Mouse (Mus musculus) midbrain, embryonic 13.5 days (tissue): ENCODE measurements around the gene Cuedc1. TPM values are rescaled to one million over a fixed set of nuclear protein-coding genes. Genes with fewer than 3 reads are reported as not detected.

Experiments used
- ATAC-seq: fragments of 200-750 bp; cut with Nextera tagmentation; 2 replicates; pipeline ENCODE4 v1.8.0; 2017; ENCODE audit warnings: mild to moderate bottlenecking, moderate TSS enrichment, moderate library complexity
- H3K27ac ChIP-seq: fragments of 300-500 bp; sonication (generic); 2 replicates; pipeline ENCODE4 v1.5.1; 2015; ENCODE audit warnings: inconsistent platforms, mild to moderate bottlenecking, moderate library complexity
- H3K27me3 ChIP-seq: fragments of 300-500 bp; sonication (generic); 2 replicates; pipeline ENCODE4 v1.6.1; 2015; ENCODE audit warnings: mild to moderate bottlenecking, inconsistent platforms
- H3K36me3 ChIP-seq: fragments of 300-500 bp; sonication (generic); 2 replicates; pipeline ENCODE4 v1.6.1; 2015; ENCODE audit warnings: mild to moderate bottlenecking, inconsistent platforms
- H3K4me1 ChIP-seq: fragments of 300-500 bp; sonication (generic); replicated peaks from 2 replicates; pipeline ENCODE4 v1.6.1; 2015; ENCODE audit warnings: inconsistent platforms
- H3K4me2 ChIP-seq: fragments of 300-500 bp; sonication (generic); replicated peaks from 2 replicates; pipeline ENCODE4 v1.6.1; 2015; ENCODE audit warnings: moderate library complexity, mild to moderate bottlenecking, inconsistent platforms
- H3K4me3 ChIP-seq: fragments of 300-500 bp; sonication (generic); replicated peaks from 2 replicates; pipeline ENCODE4 v1.5.1; 2015; ENCODE audit warnings: mild to moderate bottlenecking, inconsistent platforms
- H3K9ac ChIP-seq: fragments of 300-500 bp; sonication (generic); replicated peaks from 2 replicates; pipeline ENCODE4 v1.6.1; 2015; ENCODE audit warnings: mild to moderate bottlenecking, inconsistent platforms
- H3K9me3 ChIP-seq: fragments of 300-500 bp; sonication (generic); 2 replicates; pipeline ENCODE4 v1.6.1; 2016; ENCODE audit warnings: mild to moderate bottlenecking, inconsistent platforms
- WGBS: fragments of 180-500 bp; shearing (Covaris S2); methylation state at CpG from one replicate; pipeline ENCODE4 v1.1.7; 2015; 5-methylcytosine and 5-hydroxymethylcytosine counted together
- polyA plus RNA-seq: library from polyadenylated mRNA; unstranded; fragments of >200 nt; fragmentation: Nextera tagmentation; extraction: Ambion mirVana; gene quantifications from 2 replicates; pipeline ENCODE4 v1.2.1, GENCODE M21; 2015

Cuedc1 gene
- polyA plus RNA-seq, 1 experiment from 2014 or later = 46.1 TPM

DNA sequence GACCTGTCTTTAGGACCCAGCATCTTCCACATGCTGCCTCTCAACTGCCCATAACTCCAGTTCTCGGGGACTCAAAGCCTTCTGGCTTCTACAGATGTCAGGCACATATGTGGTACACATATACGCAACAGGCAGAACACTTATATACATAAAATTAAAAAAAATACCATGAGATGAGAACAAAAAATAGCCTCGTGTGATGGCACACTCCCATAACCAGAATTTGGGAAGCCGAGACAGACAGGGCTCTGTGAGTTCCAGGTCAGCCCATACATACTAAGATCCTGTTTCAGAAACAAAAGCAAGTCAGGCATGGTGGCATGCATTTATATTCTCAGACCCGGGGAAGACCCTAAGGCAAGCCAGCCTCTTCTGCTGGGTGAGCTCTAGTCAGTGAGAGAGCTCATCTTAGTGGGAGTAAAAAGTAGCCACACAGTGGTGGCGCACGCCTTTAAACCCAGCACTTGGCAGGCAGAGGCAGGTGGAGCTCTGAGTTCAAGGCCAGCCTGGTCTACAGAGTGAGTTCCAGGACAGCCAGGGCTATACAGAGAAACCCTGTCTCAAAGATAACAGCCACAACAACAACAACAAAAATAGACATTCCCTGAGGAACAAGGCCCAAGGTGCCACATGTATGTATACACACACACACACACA, 14.9 kb downstream of the Cuedc1 start:
- Histone ChIP-seq H3K9me3 (no peaks in the 10 kb centered on the region), H3K36me3 (no peaks in the 10 kb centered on the region), H3K4me3 (no peak overlapping the region), H3K9ac (no peak overlapping the region), H3K4me2 (no peak overlapping the region), H3K27ac (no peak overlapping the region), H3K4me1 (peaks cover 60% of the 10 kb centered on the region), H3K27me3 (no peaks in the 10 kb centered on the region)
- ATAC-seq = no peak
- 74% methylated on average over 7 of the region's 7 CpGs for WGBS

DNA sequence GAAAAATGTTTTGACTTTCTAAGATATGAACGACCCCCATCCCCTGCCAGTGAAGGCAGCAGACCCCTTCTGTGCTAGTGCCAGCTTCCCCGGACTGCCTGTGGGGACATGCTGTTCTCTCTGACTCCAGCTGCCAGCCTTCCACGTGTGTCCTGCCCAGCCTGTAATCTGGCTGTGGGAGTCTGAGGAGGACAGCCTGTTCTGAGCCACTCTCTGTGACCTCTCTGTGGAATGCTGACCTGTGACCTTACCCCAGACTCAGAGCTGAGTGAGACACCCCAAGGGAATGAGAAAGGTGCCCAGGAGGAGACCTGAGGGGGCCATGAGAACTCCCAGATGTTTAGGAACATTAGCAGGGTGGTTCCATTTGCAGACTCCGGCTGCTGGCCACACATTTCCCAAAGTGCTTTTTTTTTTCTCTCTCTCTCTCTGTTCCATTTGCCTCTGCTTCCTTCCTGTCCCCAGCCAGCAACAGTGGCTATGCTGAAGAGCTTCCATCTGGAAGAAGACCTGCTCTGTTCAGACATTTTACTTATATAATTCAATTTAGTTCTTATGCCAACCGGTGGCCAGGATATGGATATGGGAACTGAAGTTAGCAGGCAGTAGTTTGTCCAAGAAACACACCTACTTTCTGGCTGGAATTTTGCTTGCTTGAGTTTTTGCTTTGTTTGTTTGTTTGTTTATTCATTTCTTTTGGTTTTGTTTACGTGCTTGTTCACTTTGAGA, 15.8 kb downstream of the Cuedc1 start:
- 59% methylated on average over 6 of the region's 6 CpGs for WGBS
- Histone ChIP-seq H3K27ac (no peak overlapping the region), H3K4me3 (no peak overlapping the region), H3K36me3 (no peaks in the 10 kb centered on the region), H3K4me2 (no peak overlapping the region), H3K9ac (no peak overlapping the region), H3K4me1 (peaks cover 64% of the 10 kb centered on the region), H3K9me3 (no peaks in the 10 kb centered on the region), H3K27me3 (no peaks in the 10 kb centered on the region)
- no peak for ATAC-seq

DNA sequence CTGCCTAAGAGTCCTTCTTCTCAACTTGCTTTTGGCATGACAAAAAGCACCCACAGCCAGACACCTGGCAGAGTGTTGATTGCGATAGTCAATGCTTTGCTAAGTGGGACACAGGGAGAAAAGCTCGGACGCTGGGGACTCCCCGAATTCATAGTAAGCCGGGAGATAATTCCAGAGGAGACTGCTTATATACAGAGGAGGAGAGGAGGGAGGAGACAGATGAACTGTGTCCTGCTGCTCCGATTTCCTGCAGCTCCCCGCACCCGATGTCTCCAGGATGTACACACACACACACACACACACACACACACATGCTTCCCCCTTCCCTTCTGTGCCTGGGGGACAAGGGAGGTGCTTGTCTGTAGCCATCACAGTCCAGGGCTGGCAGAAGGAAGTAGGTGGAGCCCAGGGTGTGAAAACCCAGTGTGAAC, 17.0 kb downstream of the Cuedc1 start:
- Histone ChIP-seq H3K9me3 (no peaks in the 10 kb centered on the region), H3K9ac (peak overlapping the region; percentile 25; the same call in 1 of the 2 replicates), H3K27me3 (no peaks in the 10 kb centered on the region), H3K27ac (peak overlapping the region; percentile 35), H3K4me1 (peaks cover 72% of the 10 kb centered on the region), H3K4me2 (no peak overlapping the region), H3K36me3 (no peaks in the 10 kb centered on the region), H3K4me3 (no peak overlapping the region)
- 39% methylated on average over 8 of the region's 8 CpGs for WGBS
- ATAC-seq = no peak

DNA sequence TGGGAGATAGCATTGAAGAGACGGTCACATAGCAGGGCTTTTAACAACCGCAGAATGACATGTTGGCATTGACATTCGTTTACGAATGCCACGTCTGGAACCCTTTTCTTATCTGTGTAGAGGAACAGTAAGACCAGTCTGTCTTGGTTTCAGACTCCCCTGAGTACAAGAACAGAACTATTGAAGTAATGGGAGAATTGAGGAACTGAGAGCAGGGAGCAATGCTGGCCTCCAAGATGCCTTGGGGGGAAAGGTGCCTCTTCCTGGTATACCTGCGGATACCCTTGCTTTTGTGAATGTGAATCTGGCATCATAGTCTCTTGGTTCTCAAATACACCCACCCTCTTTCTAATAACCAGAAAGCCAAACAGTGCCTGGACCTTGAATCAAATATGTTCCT, 18.7 kb downstream of the Cuedc1 start:
- H3K4me3 ChIP-seq = no peak overlapping the region
- H3K9me3 ChIP-seq = no peaks in the 10 kb centered on the region
- H3K4me1 ChIP-seq = peaks cover 79% of the 10 kb centered on the region
- H3K27me3 ChIP-seq = no peaks in the 10 kb centered on the region
- 90% methylated on average over 6 of the region's 6 CpGs for WGBS
- H3K27ac ChIP-seq = no peak overlapping the region
- no peak overlapping the region for H3K4me2 ChIP-seq
- H3K9ac ChIP-seq = no peak overlapping the region
- ATAC-seq = no peak
- H3K36me3 ChIP-seq = no peaks in the 10 kb centered on the region

DNA sequence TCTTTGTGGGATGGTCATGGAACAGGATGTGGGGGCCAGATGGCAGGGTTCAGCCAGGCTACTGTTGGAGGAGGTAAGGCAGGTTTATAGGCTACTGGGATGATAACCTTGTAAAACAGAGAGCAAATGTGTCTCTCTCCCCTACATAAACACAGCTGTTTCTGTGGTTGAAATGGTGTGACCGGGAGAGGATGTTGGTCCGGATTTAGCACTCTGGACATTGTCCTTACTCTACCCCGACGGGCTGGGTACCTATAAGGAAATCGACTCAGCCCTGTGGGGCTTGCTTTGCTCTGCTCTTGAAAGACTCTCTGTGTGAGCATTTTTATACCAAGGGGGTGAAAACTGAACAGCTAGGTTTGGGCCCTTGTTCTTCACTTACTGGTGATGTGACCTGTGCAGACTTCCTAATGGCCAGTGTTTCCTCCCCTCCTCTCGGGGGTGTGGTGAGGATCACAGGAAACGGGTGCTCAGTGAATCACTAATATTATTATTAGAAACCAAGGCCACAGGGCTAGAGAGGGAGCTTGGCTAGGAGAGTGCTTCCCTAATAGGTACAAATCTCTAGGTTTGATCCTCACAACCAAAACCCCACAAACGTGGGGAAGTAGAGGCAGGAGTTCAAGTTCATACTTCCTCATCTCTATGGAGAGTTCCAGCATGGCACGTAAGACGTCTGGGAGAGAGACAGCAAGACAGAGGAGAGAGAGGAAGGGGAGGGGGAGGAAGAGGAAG, 19.7 kb downstream of the Cuedc1 start:
- Histone ChIP-seq H3K9ac (0 out of 2 replicates have a peak overlapping the region, but pooled peaks have one; percentile 51), H3K4me2 (no peak overlapping the region), H3K36me3 (no peaks in the 10 kb centered on the region), H3K4me1 (peaks cover 79% of the 10 kb centered on the region), H3K9me3 (no peaks in the 10 kb centered on the region), H3K27ac (peak overlapping the region; percentile 98), H3K4me3 (no peak overlapping the region), H3K27me3 (no peaks in the 10 kb centered on the region)
- 71% methylated on average over 10 of the region's 10 CpGs for WGBS
- no peak for ATAC-seq

DNA sequence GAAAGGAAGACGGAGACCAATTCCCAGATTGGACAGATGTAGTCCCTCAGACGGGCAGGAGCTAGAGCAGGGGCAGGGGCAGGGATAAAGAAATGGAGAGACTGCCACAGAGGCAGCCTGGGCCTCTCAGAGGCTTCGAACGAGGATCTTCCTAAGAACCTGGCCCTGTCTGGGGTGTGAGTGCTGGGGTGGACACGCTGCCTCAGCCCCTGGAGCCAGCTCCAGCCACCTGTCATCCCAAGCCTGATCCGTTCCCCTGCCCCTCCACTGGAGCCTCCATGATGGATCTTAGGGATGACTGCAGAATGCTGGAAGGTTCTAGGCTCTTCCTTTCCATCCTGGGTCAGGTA, 20.2 kb downstream of the Cuedc1 start:
- H3K4me2 ChIP-seq = no peak overlapping the region

DNA sequence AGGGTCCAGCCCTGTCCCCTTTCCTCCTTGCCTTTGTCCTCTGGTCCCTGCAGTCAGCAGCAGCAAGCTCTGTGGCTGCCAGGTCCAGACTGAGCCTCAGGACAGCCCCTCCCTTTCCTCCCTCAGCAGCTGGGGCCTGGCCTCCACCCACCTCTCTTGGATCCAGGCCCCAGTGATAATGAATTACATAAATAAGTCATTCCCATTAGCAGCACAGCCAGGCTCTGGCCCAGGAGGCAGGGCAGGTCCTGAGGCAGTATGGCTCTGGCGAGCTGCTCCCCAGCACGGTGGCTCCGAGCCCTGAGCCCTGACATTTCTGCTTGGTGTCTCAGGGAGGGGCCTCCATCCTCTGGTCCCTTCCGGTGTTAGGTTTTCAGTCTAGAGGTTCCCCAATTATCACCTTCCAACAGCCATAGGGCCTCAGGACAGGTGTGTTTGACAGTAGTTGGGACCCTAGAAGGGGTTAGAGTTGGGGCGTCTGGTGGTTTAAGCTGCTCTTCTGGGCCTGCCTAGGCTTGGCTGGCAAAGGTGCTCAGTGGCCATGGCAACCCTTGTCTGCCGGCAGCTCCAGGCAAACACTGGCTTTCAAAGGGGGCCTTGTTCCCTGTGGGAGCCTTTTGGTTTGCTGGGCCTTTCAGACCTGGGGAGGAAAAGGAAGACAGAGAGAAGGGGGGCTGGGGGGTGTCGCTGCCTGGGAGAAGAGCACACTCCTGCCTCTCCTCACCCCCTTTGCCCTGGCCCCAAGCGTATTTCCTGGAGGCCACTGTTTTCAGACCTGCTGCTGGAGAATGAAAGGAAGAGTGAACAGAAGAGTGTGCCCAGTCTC, 21.2 kb downstream of the Cuedc1 start:
- Histone ChIP-seq H3K4me2 (peak overlapping the region; percentile 32), H3K27ac (peak overlapping the region; percentile 98)

More for the DNA sequence above, 20.2 kb downstream of the Cuedc1 start:
- ATAC-seq = no peak
- peak overlapping the region; percentile 98 for H3K27ac ChIP-seq
- H3K27me3 ChIP-seq = no peaks in the 10 kb centered on the region
- peaks cover 84% of the 10 kb centered on the region for H3K4me1 ChIP-seq
- H3K9me3 ChIP-seq = no peaks in the 10 kb centered on the region
- peak overlapping the region; percentile 51 for H3K9ac ChIP-seq
- no peaks in the 10 kb centered on the region for H3K36me3 ChIP-seq
- no peak overlapping the region for H3K4me3 ChIP-seq
- 28% methylated on average over 6 of the region's 6 CpGs for WGBS

DNA sequence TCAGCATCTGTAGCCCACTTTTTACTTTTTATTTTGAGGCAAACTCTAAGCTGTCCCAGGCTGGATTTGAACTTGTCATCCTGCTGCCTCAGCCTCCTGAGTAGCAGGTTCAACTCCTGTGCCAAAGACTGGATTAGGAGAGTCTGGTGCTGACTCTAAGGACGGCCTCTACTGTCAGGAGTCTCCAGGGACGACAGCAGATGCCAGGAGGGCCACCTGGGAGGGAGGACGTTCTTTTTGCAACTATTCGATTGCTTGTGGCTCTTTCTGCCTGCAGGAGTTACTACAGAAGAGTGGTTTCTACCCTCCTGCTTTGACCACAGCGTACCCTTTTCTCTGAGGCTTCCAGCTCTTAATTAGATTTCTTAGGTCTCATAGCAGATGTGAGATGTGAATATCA, 24.7 kb downstream of the Cuedc1 start:
- 35% methylated on average over 5 of the region's 5 CpGs for WGBS
- ATAC-seq = no peak
- no peak overlapping the region for H3K4me3 ChIP-seq
- no peaks in the 10 kb centered on the region for H3K27me3 ChIP-seq
- no peaks in the 10 kb centered on the region for H3K36me3 ChIP-seq
- no peaks in the 10 kb centered on the region for H3K9me3 ChIP-seq
- H3K4me1 ChIP-seq = peaks cover 76% of the 10 kb centered on the region
- no peak overlapping the region for H3K27ac ChIP-seq
- no peak overlapping the region for H3K4me2 ChIP-seq
- H3K9ac ChIP-seq = no peak overlapping the region

More for the DNA sequence above, 21.2 kb downstream of the Cuedc1 start:
- Histone ChIP-seq H3K4me3 (no peak overlapping the region), H3K36me3 (no peaks in the 10 kb centered on the region), H3K27me3 (no peaks in the 10 kb centered on the region), H3K9ac (peak overlapping the region; percentile 51), H3K4me1 (peaks cover 82% of the 10 kb centered on the region), H3K9me3 (no peaks in the 10 kb centered on the region)
- ATAC-seq = peak; percentile 93
- WGBS = 3% methylated on average over 8 of the region's 8 CpGs

DNA sequence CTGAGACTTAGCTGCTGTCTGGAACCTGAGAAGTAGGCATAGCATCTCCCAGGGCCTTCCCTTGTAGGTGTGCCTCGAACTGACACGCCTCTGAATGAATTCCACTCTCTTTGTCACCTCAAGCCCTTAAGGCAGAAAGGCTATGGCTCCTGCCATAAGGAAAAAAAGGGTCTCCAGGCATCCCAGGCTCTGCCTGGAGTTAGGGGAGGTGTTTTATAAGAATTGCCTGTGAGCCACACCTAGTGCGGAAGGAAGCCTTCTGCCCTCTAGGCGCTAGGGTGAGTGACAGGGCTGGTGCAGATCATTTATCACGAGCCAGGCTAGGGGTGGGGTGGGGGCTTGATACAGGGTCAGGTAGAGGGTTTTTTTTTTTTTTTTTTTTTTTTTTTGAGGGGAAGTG, 25.2 kb downstream of the Cuedc1 start:
- Histone ChIP-seq H3K36me3 (no peaks in the 10 kb centered on the region), H3K27ac (no peak overlapping the region), H3K9ac (no peak overlapping the region), H3K4me2 (no peak overlapping the region), H3K27me3 (no peaks in the 10 kb centered on the region), H3K4me1 (peaks cover 72% of the 10 kb centered on the region), H3K9me3 (no peaks in the 10 kb centered on the region), H3K4me3 (no peak overlapping the region)
- ATAC-seq = no peak
- WGBS = 77% methylated on average over 5 of the region's 5 CpGs

DNA sequence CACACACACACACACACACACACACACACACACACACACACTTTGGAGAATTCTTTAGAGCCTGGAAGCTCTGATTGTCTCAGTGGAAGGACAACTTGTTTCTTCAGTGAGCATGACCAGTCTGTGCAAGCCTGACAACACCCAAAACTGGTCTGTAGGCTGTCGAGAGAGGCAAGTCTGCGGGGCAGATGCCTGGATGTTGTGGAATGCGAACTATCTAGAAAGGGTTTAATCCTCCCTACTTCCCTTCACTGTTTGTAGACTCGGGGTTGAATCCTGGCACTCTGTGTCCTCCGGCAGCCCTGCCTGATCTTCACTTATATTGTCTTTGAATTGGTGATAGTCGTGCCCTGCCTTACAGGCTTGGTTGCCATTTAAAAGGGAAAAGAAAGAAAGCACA, 25.9 kb downstream of the Cuedc1 start:
- Histone ChIP-seq H3K27ac (peak overlapping the region; percentile 8; the same call in 1 of the 2 replicates), H3K9me3 (no peaks in the 10 kb centered on the region), H3K27me3 (no peaks in the 10 kb centered on the region), H3K4me3 (no peak overlapping the region), H3K36me3 (no peaks in the 10 kb centered on the region), H3K4me1 (peaks cover 67% of the 10 kb centered on the region), H3K4me2 (no peak overlapping the region), H3K9ac (no peak overlapping the region)
- no peak for ATAC-seq
- WGBS = 18% methylated on average over 6 of the region's 6 CpGs

DNA sequence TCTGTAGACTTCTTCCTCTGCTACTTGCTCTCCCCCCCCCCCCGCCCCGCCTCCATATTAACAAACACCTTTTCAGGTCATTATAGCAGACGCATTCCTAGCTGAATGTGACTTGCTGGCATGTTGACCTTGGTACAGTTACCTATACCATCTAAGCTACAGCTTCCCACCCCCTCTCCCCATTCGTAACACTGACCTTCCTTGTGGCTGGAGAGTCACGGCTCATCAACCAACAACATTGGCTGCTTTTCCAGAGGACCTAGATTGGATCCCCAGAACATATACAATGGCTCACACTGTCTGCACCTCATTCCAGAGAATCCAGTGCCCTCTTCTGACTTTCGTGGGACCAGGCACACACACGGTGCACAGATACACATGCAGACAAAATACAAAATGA, 27.6 kb downstream of the Cuedc1 start:
- no peaks in the 10 kb centered on the region for H3K27me3 ChIP-seq
- no peaks in the 10 kb centered on the region for H3K9me3 ChIP-seq
- 0 out of 2 replicates have a peak overlapping the region, but pooled peaks have one; percentile 76 for H3K27ac ChIP-seq
- no peak for ATAC-seq
- WGBS = 65% methylated on average over 7 of the region's 7 CpGs
- H3K36me3 ChIP-seq = no peaks in the 10 kb centered on the region
- no peak overlapping the region for H3K9ac ChIP-seq
- H3K4me3 ChIP-seq = no peak overlapping the region
- H3K4me2 ChIP-seq = no peak overlapping the region
- peaks cover 54% of the 10 kb centered on the region for H3K4me1 ChIP-seq
